Mouse (Mus musculus) olfactory bulb, adult 2 months (tissue): ENCODE data around the gene Ift140.

Source experiments
- CTCF ChIP-seq: fragments of 200-500 bp; IDR thresholded peaks from 2 replicates; pipeline ENCODE4 v1.5.1; 2012; ENCODE audit warnings: low read depth, mild to moderate bottlenecking, low read length, moderate library complexity; ENCODE audit not compliant: insufficient read depth
- POLR2A ChIP-seq: fragments of 200-500 bp; IDR thresholded peaks from 2 replicates; pipeline ENCODE4 v1.6.1; 2012; ENCODE audit warnings: mild to moderate bottlenecking, low read depth, low read length, moderate library complexity; ENCODE audit not compliant: insufficient read depth

GRCm38 (mm10) chr17:25066595-25066994 is 50.7 kb downstream of the Ift140 start:
- TF ChIP-seq CTCF (no peak), POLR2A (no peak)
